Mouse (Mus musculus): ENCODE results near the gene Fbf1. TPM values are rescaled to one million over a fixed set of nuclear protein-coding genes. Genes with fewer than 3 reads are reported as not detected.
"Not testable (repeated sequence)": the region's sequence is repeated elsewhere in the genome, so short reads cannot be mapped to it uniquely, and the experiment has no call there.

Gene Fbf1
- total RNA-seq, 2 experiments from 2014 or later: 16.1 to 17.2 TPM

- DNase-seq (ENCODE audit: low spot score): no peak
- intact Hi-C loops (cut with DNase I): loop anchor here (2.0 to 10.0 kb wide), 2 partner anchors 22 to 322 kb away; partner anchors contain the start of gene Qrich2
Observed at GRCm38 (mm10) chr11:116142211-116142991, 25.6 kb downstream of the Fbf1 start.

- intact Hi-C loops (cut with DNase I): loop anchor here (2.0 kb wide), 1 partner anchor 80 kb away; no protein-coding TSS in a partner anchor
- DNase-seq (ENCODE audit: low spot score): peak; percentile 80
Observed at GRCm38 (mm10) chr11:116138468-116139138, 29.4 kb downstream of the Fbf1 start, which contains the start of gene Mrpl38. Gene Mrpl38, minus strand, starts transcription at chr11:116138868.

- intact Hi-C loops (cut with DNase I): loop anchor here (2.0 kb wide), 1 partner anchor 81 kb away; no protein-coding TSS in a partner anchor
- no peak for DNase-seq (ENCODE audit: low spot score)
Observed at GRCm38 (mm10) chr11:116138096-116138467, 29.9 kb downstream of the Fbf1 start.

- no peak for DNase-seq (ENCODE audit: low spot score)
- intact Hi-C loops (cut with DNase I): loop anchor here (5.0 kb wide), 2 partner anchors 102 to 197 kb away; partner anchors contain the start of gene Unk
Observed at GRCm38 (mm10) chr11:116134171-116134570, 33.8 kb downstream of the Fbf1 start.

- intact Hi-C loops (cut with DNase I): loop anchor here (5.0 kb wide), 2 partner anchors 101 to 196 kb away; partner anchors contain the start of gene Unk
Observed at GRCm38 (mm10) chr11:116133497-116133896, 34.5 kb downstream of the Fbf1 start.

GRCm38 (mm10) chr11:116132366-116133333, 35.3 kb downstream of the Fbf1 start:
- intact Hi-C loops (cut with DNase I): loop anchor here (5.0 kb wide), 2 partner anchors 100 to 195 kb away; partner anchors contain the start of gene Unk
- no peak for DNase-seq (ENCODE audit: low spot score)

More at GRCm38 (mm10) chr11:116133497-116133896, 34.5 kb downstream of the Fbf1 start:
- no peak for DNase-seq (ENCODE audit: low spot score)

GRCm38 (mm10) chr11:116131349-116132170, 36.4 kb downstream of the Fbf1 start:
- DNase-seq (ENCODE audit: low spot score): no peak
- intact Hi-C loops (cut with DNase I): loop anchor here (5.0 kb wide), 2 partner anchors 99 to 194 kb away; partner anchors contain the start of gene Unk

GRCm38 (mm10) chr11:116130488-116131205, 37.3 kb downstream of the Fbf1 start, which contains the start of gene Trim65:
Gene Trim65, minus strand, starts transcription at chr11:116131128.
- DNase-seq (ENCODE audit: low spot score): peak; percentile 84
- intact Hi-C loops (cut with DNase I): loop anchor here (1.0 to 5.0 kb wide), 3 partner anchors 43 to 193 kb away; partner anchors contain the start of gene Unk

- intact Hi-C loops (cut with DNase I): loop anchor here (1.0 to 5.0 kb wide), 4 partner anchors 19 to 193 kb away; partner anchors contain the start of gene Unk
- no peak for DNase-seq (ENCODE audit: low spot score)
Observed at GRCm38 (mm10) chr11:116129993-116130487, 37.9 kb downstream of the Fbf1 start.

- no peak for DNase-seq (ENCODE audit: low spot score)
- intact Hi-C loops (cut with DNase I): loop anchor here (2.0 kb wide), 1 partner anchor 18 kb away; no protein-coding TSS in a partner anchor
Observed at GRCm38 (mm10) chr11:116129091-116129790, 38.7 kb downstream of the Fbf1 start.

- no peak for DNase-seq (ENCODE audit: low spot score)
- intact Hi-C loops (cut with DNase I): loop anchor here (2.0 kb wide), 1 partner anchor 17 kb away; no protein-coding TSS in a partner anchor
Observed at GRCm38 (mm10) chr11:116127986-116128385, 40.0 kb downstream of the Fbf1 start.

- DNase-seq (ENCODE audit: low spot score): peak; percentile 71
- intact Hi-C loops (cut with DNase I): no loop called here
Observed at GRCm38 (mm10) chr11:116127156-116127980, 40.6 kb downstream of the Fbf1 start, which contains the start of gene Trim47. Gene Trim47, minus strand, starts transcription at chr11:116127210.

GRCm38 (mm10) chr11:116126261-116126660, 41.7 kb downstream of the Fbf1 start:
- DNase-seq (ENCODE audit: low spot score): no peak
- intact Hi-C loops (cut with DNase I): no loop called here

GRCm38 (mm10) chr11:116121731-116122245, 46.2 kb downstream of the Fbf1 start:
- DNase-seq (ENCODE audit: low spot score); intact Hi-C loops (cut with DNase I): not testable (repeated sequence)

- no peak for DNase-seq (ENCODE audit: low spot score)
- intact Hi-C loops (cut with DNase I): no loop called here
Observed at GRCm38 (mm10) chr11:116117819-116118218, 50.1 kb downstream of the Fbf1 start.

- intact Hi-C loops (cut with DNase I): no loop called here
- no peak for DNase-seq (ENCODE audit: low spot score)
Observed at GRCm38 (mm10) chr11:116117241-116117640, 50.7 kb downstream of the Fbf1 start.

Measured in heart, postnatal 25 days (tissue).